Mouse (Mus musculus): ENCODE results near the gene Eprs.

Eprs gene

GRCm38 (mm10) chr1:185363526-185364182 lies 810 bp downstream of the Eprs start:
- DNase-seq: no peak

- no peak for DNase-seq
These were observed 1.3 kb downstream of the Eprs start for GRCm38 (mm10) chr1:185364183-185364540.

- DNase-seq: no peak
These were observed 4.5 kb downstream of the Eprs start for GRCm38 (mm10) chr1:185367383-185367782.

- DNase-seq: no peak
These were observed 7.1 kb downstream of the Eprs start for GRCm38 (mm10) chr1:185369979-185370378.

GRCm38 (mm10) chr1:185376390-185376789 lies 13.5 kb downstream of the Eprs start:
- DNase-seq: no peak

- no peak for DNase-seq
These were observed 14.6 kb downstream of the Eprs start for GRCm38 (mm10) chr1:185377429-185377828.

GRCm38 (mm10) chr1:185401615-185402014 lies 38.8 kb downstream of the Eprs start:
- no peak for DNase-seq

- peak; percentile 38 for DNase-seq
These were observed 41.2 kb downstream of the Eprs start for GRCm38 (mm10) chr1:185404021-185404420.

- DNase-seq: no peak
These were observed 43.1 kb downstream of the Eprs start for GRCm38 (mm10) chr1:185405921-185406320.

- DNase-seq: no peak
These were observed 47.0 kb downstream of the Eprs start for GRCm38 (mm10) chr1:185409831-185410230.

GRCm38 (mm10) chr1:185418011-185418410 lies 55.2 kb downstream of the Eprs start:
- no peak for DNase-seq

- no peak for DNase-seq
These were observed 57.0 kb downstream of the Eprs start for GRCm38 (mm10) chr1:185419805-185420204.

GRCm38 (mm10) chr1:185420776-185421175 lies 57.9 kb downstream of the Eprs start:
- DNase-seq: no peak

- DNase-seq: no peak
These were observed 63.7 kb downstream of the Eprs start for GRCm38 (mm10) chr1:185426583-185426982.

GRCm38 (mm10) chr1:185430488-185430887 lies 67.6 kb downstream of the Eprs start:
- no peak for DNase-seq

GRCm38 (mm10) chr1:185431245-185431997 lies 68.6 kb downstream of the Eprs start:
- DNase-seq: no peak

- DNase-seq: no peak
These were observed 69.1 kb downstream of the Eprs start for GRCm38 (mm10) chr1:185431998-185432317.

- DNase-seq: no peak
These were observed 70.3 kb downstream of the Eprs start for GRCm38 (mm10) chr1:185433112-185433511.

GRCm38 (mm10) chr1:185438841-185439580 lies 76.2 kb downstream of the Eprs start:
- DNase-seq: no peak

- DNase-seq: no peak
These were observed 79.0 kb downstream of the Eprs start for GRCm38 (mm10) chr1:185441703-185442472.

- DNase-seq: no peak
These were observed 86.1 kb downstream of the Eprs start for GRCm38 (mm10) chr1:185448936-185449335.

GRCm38 (mm10) chr1:185449727-185450126 lies 86.9 kb downstream of the Eprs start:
- DNase-seq: no peak

GRCm38 (mm10) chr1:185451077-185451476 lies 88.2 kb downstream of the Eprs start:
- DNase-seq: no peak
